Mouse (Mus musculus): ENCODE measurements around the gene Eogt.

DNA sequence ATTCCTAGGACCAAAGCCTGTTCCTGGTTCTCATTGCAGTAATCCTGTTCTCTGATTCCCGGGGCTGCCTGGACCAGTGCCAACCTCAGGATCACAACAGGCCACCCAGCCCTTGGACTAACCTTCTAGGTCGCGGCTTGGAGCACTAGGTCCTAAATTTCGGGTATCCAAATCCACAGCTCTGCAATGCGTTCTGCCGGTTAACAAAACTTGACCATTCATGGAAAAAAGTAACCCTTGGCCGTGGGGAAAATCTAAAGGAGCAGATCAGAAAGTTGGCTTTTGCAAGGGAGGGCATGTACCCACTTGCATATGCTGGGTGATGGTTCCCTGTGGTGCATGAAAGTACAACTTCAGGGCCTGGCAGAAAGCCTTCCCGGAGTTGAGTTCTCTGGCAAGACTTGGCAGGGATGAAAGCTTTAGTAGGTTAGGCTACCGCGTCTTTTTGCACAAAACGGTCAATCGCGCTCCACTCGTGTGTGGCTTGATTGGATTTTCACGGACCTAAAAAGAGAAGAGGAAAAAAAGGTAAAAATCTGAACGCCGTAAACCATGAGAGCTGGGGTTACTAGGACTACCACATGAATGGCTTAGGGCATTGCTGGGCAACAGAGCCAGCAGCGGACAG is 1.1 kb downstream of the Eogt start:
- no peak for TF ChIP-seq EP300 (IDR thresholded peaks at IDR 0.05; ENCODE audit: low read depth)
- TF ChIP-seq CTCF (IDR thresholded peaks at IDR 0.05; ENCODE audit: low read depth) = no peak

Measured in liver, postnatal 0 days (tissue).